Mouse (Mus musculus): ENCODE results near the gene Ltb4r2. TPM values are rescaled to one million over a fixed set of nuclear protein-coding genes. Genes with fewer than 3 reads are reported as not detected.
A peak's percentile ranks its signal among the peaks of the same experiment; 100 is the strongest.

Ltb4r2 gene
- polyA plus RNA-seq (2012; ENCODE audit: insufficient read depth, insufficient read length, low replicate concordance, missing spikeins): not detected in 2 replicates

GRCm38 (mm10) chr14:55761163-55761562, at the start of gene Ltb4r2:
TSS of gene Ltb4r2 (plus strand) at chr14:55761428.
- TF ChIP-seq CTCF (IDR thresholded peaks at IDR 0.05; ENCODE audit: insufficient read depth, low read depth, low read length): no peak
- TF ChIP-seq POLR2A (IDR thresholded peaks at IDR 0.05; ENCODE audit: insufficient read depth, low read depth, low read length): no peak
- peaks cover 13% of the 10 kb centered on the region for H3K4me1 ChIP-seq (ENCODE audit: control insufficient read depth, insufficient read depth, low read length)
- peak within 1 kb of the TSS; percentile 59 for H3K4me3 ChIP-seq (ENCODE audit: insufficient read depth, low read depth, low read length)
- WGBS: 79% methylated on average over 6 of the region's 6 CpGs
- no peak within 1 kb of the TSS for H3K27ac ChIP-seq (ENCODE audit: insufficient read depth, low read depth, low read length)

GRCm38 (mm10) chr14:55711786-55712185, 49.4 kb upstream of the Ltb4r2 start:
- no peak overlapping the region for H3K27ac ChIP-seq (ENCODE audit: insufficient read depth, low read depth, low read length)
- TF ChIP-seq CTCF (IDR thresholded peaks at IDR 0.05; ENCODE audit: insufficient read depth, low read depth, low read length): no peak
- TF ChIP-seq POLR2A (IDR thresholded peaks at IDR 0.05; ENCODE audit: insufficient read depth, low read depth, low read length): no peak
- H3K4me3 ChIP-seq (ENCODE audit: insufficient read depth, low read depth, low read length): no peak overlapping the region
- 82% methylated on average over 7 of the region's 7 CpGs for WGBS
- H3K4me1 ChIP-seq (ENCODE audit: control insufficient read depth, insufficient read depth, low read length): no peaks in the 10 kb centered on the region

- WGBS: 22% methylated on average over 25 of the region's 25 CpGs
- no peaks in the 10 kb centered on the region for H3K4me1 ChIP-seq (ENCODE audit: control insufficient read depth, insufficient read depth, low read length)
- H3K27ac ChIP-seq (ENCODE audit: insufficient read depth, low read depth, low read length): no peak overlapping the region
- TF ChIP-seq CTCF (IDR thresholded peaks at IDR 0.05; ENCODE audit: insufficient read depth, low read depth, low read length) (no peak), POLR2A (IDR thresholded peaks at IDR 0.05; ENCODE audit: insufficient read depth, low read depth, low read length) (no peak)
- no peak overlapping the region for H3K4me3 ChIP-seq (ENCODE audit: insufficient read depth, low read depth, low read length)
Observed at GRCm38 (mm10) chr14:55713007-55713728, 48.1 kb upstream of the Ltb4r2 start.

GRCm38 (mm10) chr14:55713729-55714122, 47.5 kb upstream of the Ltb4r2 start, which contains the start of gene Tgm1:
TSS of gene Tgm1 (minus strand) at chr14:55713926.
- no peak within 1 kb of the TSS for H3K4me3 ChIP-seq (ENCODE audit: insufficient read depth, low read depth, low read length)
- no peak for TF ChIP-seq POLR2A (IDR thresholded peaks at IDR 0.05; ENCODE audit: insufficient read depth, low read depth, low read length)

GRCm38 (mm10) chr14:55714893-55715292, 46.3 kb upstream of the Ltb4r2 start:
- TF ChIP-seq POLR2A (IDR thresholded peaks at IDR 0.05; ENCODE audit: insufficient read depth, low read depth, low read length) (no peak), CTCF (IDR thresholded peaks at IDR 0.05; ENCODE audit: insufficient read depth, low read depth, low read length) (no peak)
- no peaks in the 10 kb centered on the region for H3K4me1 ChIP-seq (ENCODE audit: control insufficient read depth, insufficient read depth, low read length)
- no peak overlapping the region for H3K4me3 ChIP-seq (ENCODE audit: insufficient read depth, low read depth, low read length)
- 45% methylated on average over 6 of the region's 6 CpGs for WGBS
- H3K27ac ChIP-seq (ENCODE audit: insufficient read depth, low read depth, low read length): no peak overlapping the region

More at GRCm38 (mm10) chr14:55713729-55714122, 47.5 kb upstream of the Ltb4r2 start, which contains the start of gene Tgm1:
- 46% methylated on average over 4 of the region's 4 CpGs for WGBS
- Histone ChIP-seq H3K27ac (ENCODE audit: insufficient read depth, low read depth, low read length) (no peak within 1 kb of the TSS), H3K4me1 (ENCODE audit: control insufficient read depth, insufficient read depth, low read length) (no peaks in the 10 kb centered on the region)

- TF ChIP-seq CTCF (IDR thresholded peaks at IDR 0.05; ENCODE audit: insufficient read depth, low read depth, low read length) (no peak), POLR2A (IDR thresholded peaks at IDR 0.05; ENCODE audit: insufficient read depth, low read depth, low read length) (no peak)
- WGBS: 94% methylated on average over 6 of the region's 6 CpGs
- Histone ChIP-seq H3K4me3 (ENCODE audit: insufficient read depth, low read depth, low read length) (no peak overlapping the region), H3K4me1 (ENCODE audit: control insufficient read depth, insufficient read depth, low read length) (peaks cover 6% of the 10 kb centered on the region; the same call in 1 of the 2 replicates), H3K27ac (ENCODE audit: insufficient read depth, low read depth, low read length) (no peak overlapping the region)
Observed at GRCm38 (mm10) chr14:55716271-55716670, 45.0 kb upstream of the Ltb4r2 start.

GRCm38 (mm10) chr14:55716884-55717283, 44.3 kb upstream of the Ltb4r2 start:
- TF ChIP-seq POLR2A (IDR thresholded peaks at IDR 0.05; ENCODE audit: insufficient read depth, low read depth, low read length) (no peak), CTCF (IDR thresholded peaks at IDR 0.05; ENCODE audit: insufficient read depth, low read depth, low read length) (no peak)
- no peak overlapping the region for H3K27ac ChIP-seq (ENCODE audit: insufficient read depth, low read depth, low read length)
- 90% methylated on average over 8 of the region's 8 CpGs for WGBS
- peaks cover 10% of the 10 kb centered on the region for H3K4me1 ChIP-seq (ENCODE audit: control insufficient read depth, insufficient read depth, low read length)
- no peak overlapping the region for H3K4me3 ChIP-seq (ENCODE audit: insufficient read depth, low read depth, low read length)

GRCm38 (mm10) chr14:55719737-55720136, 41.5 kb upstream of the Ltb4r2 start:
- Histone ChIP-seq H3K27ac (ENCODE audit: insufficient read depth, low read depth, low read length) (no peak overlapping the region), H3K4me3 (ENCODE audit: insufficient read depth, low read depth, low read length) (no peak overlapping the region), H3K4me1 (ENCODE audit: control insufficient read depth, insufficient read depth, low read length) (peaks cover 10% of the 10 kb centered on the region)
- TF ChIP-seq CTCF (IDR thresholded peaks at IDR 0.05; ENCODE audit: insufficient read depth, low read depth, low read length) (no peak), POLR2A (IDR thresholded peaks at IDR 0.05; ENCODE audit: insufficient read depth, low read depth, low read length) (no peak)
- 85% methylated on average over 6 of the region's 6 CpGs for WGBS

GRCm38 (mm10) chr14:55720666-55721065, 40.6 kb upstream of the Ltb4r2 start:
- WGBS: 88% methylated on average over 12 of the region's 12 CpGs
- H3K4me1 ChIP-seq (ENCODE audit: control insufficient read depth, insufficient read depth, low read length): peaks cover 10% of the 10 kb centered on the region
- no peak for TF ChIP-seq CTCF (IDR thresholded peaks at IDR 0.05; ENCODE audit: insufficient read depth, low read depth, low read length)
- no peak for TF ChIP-seq POLR2A (IDR thresholded peaks at IDR 0.05; ENCODE audit: insufficient read depth, low read depth, low read length)

More at GRCm38 (mm10) chr14:55720666-55721065, 40.6 kb upstream of the Ltb4r2 start:
- no peak overlapping the region for H3K4me3 ChIP-seq (ENCODE audit: insufficient read depth, low read depth, low read length)
- no peak overlapping the region for H3K27ac ChIP-seq (ENCODE audit: insufficient read depth, low read depth, low read length)

All from olfactory bulb, adult 2 months (tissue).